Mouse (Mus musculus) C2C12 (cell line): ENCODE results near the gene Gm45062. TPM values are rescaled to one million over a fixed set of nuclear protein-coding genes. Genes with fewer than 3 reads are reported as not detected.

ENCODE experiments used
- H3K27me3 ChIP-seq: one replicate; pipeline ENCODE4 v1.6.1; 2011; ENCODE audit not compliant: control insufficient read depth, insufficient read depth, insufficient read length
- H3K36me3 ChIP-seq: one replicate; pipeline ENCODE4 v1.6.1; 2011; ENCODE audit not compliant: control insufficient read depth, insufficient read depth
- H3K4me3 ChIP-seq: one replicate; pipeline ENCODE4 v1.5.1; 2011; ENCODE audit warnings: mild to moderate bottlenecking, control low read depth; ENCODE audit not compliant: poor library complexity, insufficient read depth, severe bottlenecking
- H3K79me2 ChIP-seq: one replicate; pipeline ENCODE4 v1.6.1; 2011; ENCODE audit not compliant: control insufficient read depth, insufficient read depth
- H3K79me3 ChIP-seq: one replicate; pipeline ENCODE4 v1.6.1; 2011; ENCODE audit warnings: low read depth, control low read depth
- H3ac ChIP-seq: one replicate; pipeline ENCODE3; 2011; ENCODE audit warnings: low read depth; ENCODE audit not compliant: control insufficient read depth, insufficient read length
- CEBPB ChIP-seq: IDR thresholded peaks from one replicate; pipeline ENCODE4 v1.6.1; 2011; ENCODE audit warnings: low read depth, mild to moderate bottlenecking, control low read depth, moderate library complexity
- CTCF ChIP-seq: IDR thresholded peaks from one replicate; pipeline ENCODE4 v1.5.1; 2011; ENCODE audit not compliant: control insufficient read depth, insufficient read depth, insufficient read length
- FOSL1 ChIP-seq: IDR thresholded peaks from one replicate; pipeline ENCODE4 v1.8.0; 2011; ENCODE audit warnings: mild to moderate bottlenecking, low read length; ENCODE audit not compliant: poor library complexity, insufficient read depth, severe bottlenecking
- MAX ChIP-seq: IDR thresholded peaks from one replicate; pipeline ENCODE4 v1.6.1; 2011; ENCODE audit warnings: mild to moderate bottlenecking, control low read depth
- MYOD1 ChIP-seq: IDR thresholded peaks from one replicate; pipeline ENCODE4 v1.6.1; 2011; ENCODE audit warnings: low read depth; ENCODE audit not compliant: control insufficient read depth, insufficient read length
- MYOG ChIP-seq: IDR thresholded peaks from one replicate; pipeline ENCODE4 v1.6.1; 2011; ENCODE audit not compliant: control insufficient read depth, insufficient read length; ENCODE audit errors: extremely low read depth
- USF1 ChIP-seq: IDR thresholded peaks from one replicate; pipeline ENCODE4 v1.6.1; 2011; ENCODE audit warnings: low read depth, mild to moderate bottlenecking, control low read depth, moderate library complexity
- polyA plus RNA-seq: library from polyadenylated mRNA; unstranded; fragments of >200 nt; fragmentation: generic; extraction: Trizol; gene quantifications from one replicate; pipeline ENCODE4 v1.2.1, GENCODE M21; 2012; ENCODE audit warnings: missing spikeins

Gm45062 gene
- polyA plus RNA-seq, 1 experiment = 0.33 TPM

DNA sequence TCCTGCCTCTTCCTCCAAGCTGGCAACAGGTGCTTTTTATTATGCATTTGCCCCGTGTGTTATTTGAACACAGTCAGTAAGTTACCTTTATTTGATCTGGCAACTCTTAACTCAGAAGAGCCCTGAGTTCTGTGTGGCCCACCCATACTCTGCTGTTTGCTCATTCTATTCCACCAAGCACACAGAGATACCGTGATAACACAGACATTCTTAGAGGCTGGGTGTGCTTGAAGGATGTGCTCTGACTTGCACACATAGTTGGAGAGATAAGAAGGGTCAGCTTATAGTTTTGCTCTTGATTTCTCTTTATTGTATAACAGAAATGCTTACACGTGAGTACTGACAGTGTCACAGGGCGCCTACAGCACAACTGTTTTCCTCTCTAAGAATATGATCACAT, 133.8 kb downstream of the Gm45062 start:
- TF ChIP-seq CTCF = no peak
- no peak for TF ChIP-seq MYOG
- TF ChIP-seq USF1 = no peak
- no peak for TF ChIP-seq MYOD1
- no peak for TF ChIP-seq CEBPB
- TF ChIP-seq FOSL1 = no peak
- TF ChIP-seq MAX = no peak

DNA sequence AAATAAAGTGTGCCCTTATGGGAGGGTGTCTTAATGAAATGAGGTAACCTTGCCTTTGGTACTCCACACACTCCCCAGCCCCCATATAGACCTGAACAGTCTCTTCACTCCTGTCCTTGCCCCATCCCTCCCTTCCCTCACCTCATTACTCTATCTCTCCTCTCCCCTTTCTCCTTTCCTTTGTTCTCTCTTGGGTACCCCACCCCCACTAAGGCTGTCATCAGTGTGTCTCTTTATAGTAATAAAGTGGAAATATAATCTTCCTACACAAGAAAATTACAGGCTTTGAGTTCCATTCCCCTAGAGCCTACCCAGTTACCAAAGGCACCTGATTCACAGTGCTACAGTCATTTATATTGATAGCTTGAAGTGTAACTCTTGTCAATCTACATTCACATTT, 134.8 kb downstream of the Gm45062 start:
- H3K27me3 ChIP-seq = no peaks in the 10 kb centered on the region
- no peaks in the 10 kb centered on the region for H3K79me3 ChIP-seq
- no peak overlapping the region for H3ac ChIP-seq
- no peak overlapping the region for H3K4me3 ChIP-seq
- no peaks in the 10 kb centered on the region for H3K79me2 ChIP-seq
- no peak for TF ChIP-seq FOSL1
- no peak for TF ChIP-seq MYOD1
- TF ChIP-seq USF1 = no peak
- no peak for TF ChIP-seq MYOG
- no peak for TF ChIP-seq CEBPB
- no peak for TF ChIP-seq CTCF
- TF ChIP-seq MAX = no peak
- H3K36me3 ChIP-seq = no peaks in the 10 kb centered on the region

More for the DNA sequence above, 133.8 kb downstream of the Gm45062 start:
- H3K79me2 ChIP-seq = no peaks in the 10 kb centered on the region
- no peaks in the 10 kb centered on the region for H3K79me3 ChIP-seq
- H3K27me3 ChIP-seq = no peaks in the 10 kb centered on the region
- H3K4me3 ChIP-seq = no peak overlapping the region
- no peak overlapping the region for H3ac ChIP-seq
- H3K36me3 ChIP-seq = no peaks in the 10 kb centered on the region

DNA sequence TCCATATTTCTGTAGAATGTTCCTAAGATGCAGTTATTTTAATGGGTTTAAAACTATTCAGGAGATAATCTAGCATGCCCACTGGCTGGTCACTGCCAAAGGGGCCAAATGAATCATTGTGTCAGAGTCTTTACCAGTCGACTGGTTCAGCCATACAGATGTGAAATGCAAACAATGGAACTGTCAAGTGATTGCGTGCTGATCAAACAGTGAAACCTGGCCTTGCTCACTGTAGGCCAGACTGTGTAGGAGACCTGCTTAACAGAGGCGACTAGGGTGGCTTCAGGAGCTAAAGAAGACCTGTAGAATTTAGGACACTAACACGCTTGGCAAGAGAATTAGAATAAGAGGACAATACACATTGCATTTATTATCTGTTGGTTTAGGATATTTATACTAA, 135.8 kb downstream of the Gm45062 start:
- TF ChIP-seq MYOD1 (no peak), CEBPB (no peak), USF1 (no peak), CTCF (no peak), FOSL1 (no peak), MAX (no peak), MYOG (no peak)
- Histone ChIP-seq H3K36me3 (no peaks in the 10 kb centered on the region), H3K27me3 (no peaks in the 10 kb centered on the region), H3K79me2 (no peaks in the 10 kb centered on the region), H3ac (no peak overlapping the region), H3K4me3 (no peak overlapping the region), H3K79me3 (no peaks in the 10 kb centered on the region)

DNA sequence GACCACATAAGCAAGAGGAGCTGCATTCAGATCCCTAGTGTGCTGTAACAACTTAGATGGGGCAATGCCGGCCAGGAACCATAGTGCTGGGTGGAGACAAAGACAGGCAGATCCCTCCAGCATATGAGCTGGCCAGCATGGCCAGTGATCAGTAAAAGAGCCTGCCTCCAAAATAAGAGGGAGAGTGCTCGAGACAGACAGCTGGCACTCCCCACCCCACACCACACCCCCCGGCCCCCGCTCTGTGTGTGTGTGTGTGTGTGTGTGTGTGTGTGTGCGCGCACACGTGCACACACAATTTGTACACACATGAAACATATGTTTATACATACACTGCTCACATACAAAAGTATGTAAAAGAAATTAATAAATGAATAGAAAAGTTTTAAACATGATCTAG, 138.0 kb downstream of the Gm45062 start:
- Histone ChIP-seq H3K36me3 (no peaks in the 10 kb centered on the region), H3K27me3 (no peaks in the 10 kb centered on the region), H3ac (no peak overlapping the region), H3K79me2 (no peaks in the 10 kb centered on the region), H3K79me3 (no peaks in the 10 kb centered on the region), H3K4me3 (no peak overlapping the region)
- TF ChIP-seq MYOG = no peak
- no peak for TF ChIP-seq CTCF
- no peak for TF ChIP-seq MYOD1
- TF ChIP-seq CEBPB = no peak
- no peak for TF ChIP-seq USF1
- no peak for TF ChIP-seq MAX
- no peak for TF ChIP-seq FOSL1

DNA sequence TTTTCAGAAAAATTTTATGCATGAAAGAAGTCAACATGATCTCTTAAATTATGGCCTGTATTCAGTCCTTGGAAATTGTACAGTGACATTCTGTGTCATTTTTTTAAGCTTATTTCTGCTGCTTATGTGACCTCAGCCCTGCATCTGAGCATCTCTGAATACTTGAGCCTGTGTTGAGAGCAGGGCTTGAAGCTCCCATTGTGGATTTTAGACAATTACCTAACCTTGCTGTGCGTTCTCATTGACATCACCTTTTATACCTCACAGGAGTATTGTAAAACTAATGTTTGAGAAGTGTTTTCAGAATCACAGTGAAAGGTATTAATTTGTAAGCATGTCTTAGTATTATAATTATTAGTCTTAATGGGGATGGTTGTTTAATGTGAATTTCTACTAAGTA, 140.5 kb downstream of the Gm45062 start:
- TF ChIP-seq MYOG = no peak
- TF ChIP-seq CEBPB = no peak
- TF ChIP-seq MAX = no peak
- TF ChIP-seq MYOD1 = no peak
- no peak for TF ChIP-seq USF1
- TF ChIP-seq CTCF = no peak
- no peak for TF ChIP-seq FOSL1
- H3K27me3 ChIP-seq = no peaks in the 10 kb centered on the region
- H3K79me3 ChIP-seq = no peaks in the 10 kb centered on the region
- no peaks in the 10 kb centered on the region for H3K36me3 ChIP-seq
- H3ac ChIP-seq = no peak overlapping the region
- H3K4me3 ChIP-seq = no peak overlapping the region
- no peaks in the 10 kb centered on the region for H3K79me2 ChIP-seq

DNA sequence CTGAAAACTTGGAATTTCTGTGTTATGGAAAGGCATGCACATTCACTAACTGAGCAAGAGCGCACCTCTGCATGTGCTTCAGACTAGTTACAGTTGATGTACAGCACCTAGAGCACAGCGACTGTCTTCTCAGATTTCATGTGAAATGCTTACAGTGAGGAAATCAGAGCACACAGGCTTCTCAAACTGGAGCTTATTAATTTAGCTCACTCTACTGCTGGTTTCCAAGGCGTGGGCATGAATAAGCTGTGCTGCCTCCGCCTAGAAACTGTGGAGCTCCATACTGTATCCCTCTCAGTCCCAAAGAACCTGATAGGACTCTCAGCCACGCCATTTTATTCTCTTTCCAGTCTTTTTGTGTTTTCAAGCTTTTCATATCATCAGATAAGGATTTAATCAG, 143.9 kb downstream of the Gm45062 start:
- Histone ChIP-seq H3K79me2 (no peaks in the 10 kb centered on the region), H3K79me3 (no peaks in the 10 kb centered on the region), H3K36me3 (no peaks in the 10 kb centered on the region), H3ac (no peak overlapping the region), H3K27me3 (no peaks in the 10 kb centered on the region), H3K4me3 (no peak overlapping the region)
- TF ChIP-seq CTCF = no peak
- no peak for TF ChIP-seq FOSL1
- TF ChIP-seq USF1 = no peak
- TF ChIP-seq MYOG = no peak
- TF ChIP-seq CEBPB = no peak
- TF ChIP-seq MAX = no peak
- TF ChIP-seq MYOD1 = no peak
